Mouse (Mus musculus): ENCODE data around the gene Krtap3-1. TPM values are rescaled to one million over a fixed set of nuclear protein-coding genes. Genes with fewer than 3 reads are reported as not detected.
A peak's percentile ranks its signal among the peaks of the same experiment; 100 is the strongest.
"Not testable (repeated sequence)": the region's sequence is repeated elsewhere in the genome, so short reads cannot be mapped to it uniquely, and the experiment has no call there.

The Krtap3-1 gene
- total RNA-seq (2021) = not detected
- long read RNA-seq, experiment 1 = 0 reads
- long read RNA-seq, experiment 2 = 0 reads

- DNase-seq = no peak
- intact Hi-C loops (cut with DNase I) = no loop called here
Measured at GRCm38 (mm10) chr11:99566530-99566929, at the start of gene Krtap3-1. Gene Krtap3-1 (minus strand): TSS chr11:99566630.

DNA sequence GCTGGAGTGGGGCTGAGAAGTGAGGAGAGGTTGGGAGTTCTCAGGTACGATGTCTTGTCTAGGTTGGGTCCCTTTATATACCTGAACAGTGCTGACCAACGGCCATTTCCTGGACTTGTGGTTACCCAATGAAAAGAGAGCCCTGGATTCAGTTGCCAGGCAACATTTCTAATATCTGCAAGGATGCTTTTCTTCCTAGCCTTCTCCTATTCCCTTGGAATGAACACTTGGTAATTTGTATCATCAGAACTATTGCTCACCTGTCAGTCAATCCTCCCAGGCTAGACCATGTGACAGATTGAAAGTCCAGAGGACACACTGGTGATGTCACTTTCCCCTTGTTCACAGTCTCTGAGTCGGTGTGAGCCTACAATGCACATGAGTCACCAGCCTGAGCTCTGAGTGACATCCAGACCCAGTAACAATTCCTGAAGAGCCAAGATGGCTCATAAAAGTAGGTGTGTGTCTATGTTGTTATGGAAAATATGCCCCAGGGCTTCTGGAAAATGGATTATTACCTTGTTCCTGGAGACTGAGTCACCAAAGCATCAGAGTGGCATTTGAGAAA lies 48.5 kb upstream of the Krtap3-1 start, which contains the start of gene Krtap2-4:
Gene Krtap2-4 (minus strand): TSS at position 51 of the 568 bp plus-strand sequence.
- no peak for DNase-seq
- intact Hi-C loops (cut with DNase I) = no loop called here

GRCm38 (mm10) chr11:99610089-99610488 lies 43.7 kb upstream of the Krtap3-1 start, which contains the start of gene Gm11937:
Gene Gm11937 (minus strand): TSS chr11:99610189.
- DNase-seq; intact Hi-C loops (cut with DNase I): not testable (repeated sequence)

GRCm38 (mm10) chr11:99609126-99609525 lies 42.7 kb upstream of the Krtap3-1 start:
- no peak for DNase-seq

DNA sequence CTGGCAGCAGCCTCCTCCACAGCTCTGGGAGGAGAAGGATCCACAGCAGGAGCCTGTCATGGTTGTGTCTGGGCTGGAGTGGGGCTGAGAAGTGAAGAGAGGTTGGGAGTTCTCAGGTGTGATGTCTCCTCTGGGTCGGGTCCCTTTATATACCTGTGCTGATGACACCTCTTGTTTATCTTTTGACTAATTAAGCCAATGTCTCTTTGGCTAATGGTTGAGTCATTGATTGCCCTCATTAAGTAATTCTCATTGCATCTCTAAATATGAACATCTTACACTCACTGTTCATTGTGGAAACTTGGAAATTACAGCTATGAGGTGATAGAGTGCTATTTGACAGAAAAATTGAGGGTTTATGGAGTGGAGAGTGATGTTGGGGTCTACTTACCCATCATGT lies 36.8 kb upstream of the Krtap3-1 start, which contains the start of gene Gm11938:
Gene Gm11938 (minus strand): TSS at position 101 of the 400 bp plus-strand sequence.
- intact Hi-C loops (cut with DNase I); DNase-seq: not testable (repeated sequence)

More at GRCm38 (mm10) chr11:99609126-99609525, 42.7 kb upstream of the Krtap3-1 start:
- intact Hi-C loops (cut with DNase I) = no loop called here

DNA sequence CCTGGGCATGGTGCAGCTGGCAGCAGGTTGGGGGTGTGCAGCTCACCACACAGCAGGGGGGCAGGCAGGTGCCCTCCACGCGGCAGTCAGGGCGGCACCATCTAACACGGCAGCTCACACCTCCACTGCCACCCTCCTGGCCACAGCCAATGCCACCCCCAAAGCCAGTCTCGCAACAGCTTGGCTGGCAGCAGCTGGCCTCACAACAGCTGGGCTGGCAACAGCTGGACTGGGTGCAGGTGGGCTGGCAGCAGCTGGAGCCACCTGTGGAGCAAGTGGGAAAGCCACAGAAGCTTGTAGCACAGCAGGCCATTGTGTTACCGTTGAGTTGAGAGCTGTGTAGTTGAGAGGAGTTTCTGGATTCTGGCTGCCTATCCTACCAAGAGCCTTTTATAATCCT lies 31.3 kb upstream of the Krtap3-1 start, which contains the start of gene Krtap9-3:
Gene Krtap9-3 (minus strand): TSS at position 364 of the 400 bp plus-strand sequence.
- DNase-seq; intact Hi-C loops (cut with DNase I): not testable (repeated sequence)

GRCm38 (mm10) chr11:99590981-99591380 lies 24.6 kb upstream of the Krtap3-1 start, which contains the start of gene Krtap1-3:
Gene Krtap1-3 (minus strand): TSS chr11:99591339.
- no peak for DNase-seq
- intact Hi-C loops (cut with DNase I) = no loop called here

DNA sequence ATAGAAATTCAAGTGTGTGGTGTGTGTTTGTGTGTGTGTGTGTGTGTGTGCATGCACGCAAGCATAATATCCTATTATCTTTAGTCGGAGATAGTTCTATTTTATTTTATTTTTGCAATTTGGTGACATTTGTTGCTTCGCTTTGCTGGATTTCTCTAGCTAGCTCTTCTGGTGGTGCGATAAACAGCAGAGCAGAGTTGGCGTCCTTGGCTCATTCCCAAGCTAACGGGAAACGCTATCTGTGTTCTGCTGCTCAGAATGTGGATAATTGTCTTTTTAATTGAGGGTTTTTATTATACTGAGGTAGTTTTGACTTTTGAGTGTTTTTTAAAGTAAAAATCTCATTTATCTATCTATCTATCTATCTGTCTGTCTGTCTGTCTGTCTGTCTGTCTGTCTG lies 18.7 kb upstream of the Krtap3-1 start:
- DNase-seq = no peak
- intact Hi-C loops (cut with DNase I) = no loop called here

DNA sequence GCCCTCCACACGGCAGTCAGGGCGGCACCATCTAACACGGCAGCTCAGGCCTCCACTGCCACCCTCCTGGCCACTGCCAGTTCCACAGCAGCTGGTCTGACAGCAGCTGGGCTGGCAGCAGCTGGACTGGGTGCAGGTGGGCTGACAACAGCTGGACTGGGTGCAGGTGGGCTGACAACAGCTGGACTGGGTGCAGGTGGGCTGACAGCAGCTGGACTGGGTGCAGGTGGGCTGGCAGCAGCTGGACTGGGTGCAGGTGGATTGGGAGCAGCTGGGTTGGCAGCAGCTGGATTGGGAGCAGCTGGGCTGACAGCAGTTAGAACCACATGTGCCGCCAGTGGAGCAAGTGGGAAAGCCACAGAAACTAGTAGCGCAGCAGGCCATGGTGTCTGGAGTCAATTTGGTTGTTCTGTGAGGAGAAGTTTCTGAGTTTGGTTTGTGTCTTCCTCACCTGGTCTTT lies 16.8 kb upstream of the Krtap3-1 start, which contains the start of gene Krtap1-4:
Gene Krtap1-4 (minus strand): TSS at position 410 of the 460 bp plus-strand sequence.
- DNase-seq = no peak
- intact Hi-C loops (cut with DNase I) = no loop called here

GRCm38 (mm10) chr11:99581564-99581963 lies 15.1 kb upstream of the Krtap3-1 start:
- DNase-seq = no peak
- intact Hi-C loops (cut with DNase I) = no loop called here

GRCm38 (mm10) chr11:99581051-99581450 lies 14.6 kb upstream of the Krtap3-1 start:
- DNase-seq = no peak
- intact Hi-C loops (cut with DNase I) = no loop called here

- intact Hi-C loops (cut with DNase I) = no loop called here
- no peak for DNase-seq
Measured at GRCm38 (mm10) chr11:99580636-99581035, 14.2 kb upstream of the Krtap3-1 start, which contains the start of gene Krtap1-5. Gene Krtap1-5 (minus strand): TSS chr11:99581016.

- intact Hi-C loops (cut with DNase I) = loop anchor here (5.0 to 10.0 kb wide), 2 partner anchors 107 to 189 kb away; partner anchors contain the start of gene Krt10
- DNase-seq = peak in 1 of 2 experiments; percentile 24
Measured at GRCm38 (mm10) chr11:99574106-99574505, 7.7 kb upstream of the Krtap3-1 start.

- no peak for DNase-seq
- intact Hi-C loops (cut with DNase I) = loop anchor here (5.0 to 10.0 kb wide), 2 partner anchors 106 to 188 kb away; partner anchors contain the start of gene Krt10
Measured at GRCm38 (mm10) chr11:99573164-99573563, 6.7 kb upstream of the Krtap3-1 start.

DNA sequence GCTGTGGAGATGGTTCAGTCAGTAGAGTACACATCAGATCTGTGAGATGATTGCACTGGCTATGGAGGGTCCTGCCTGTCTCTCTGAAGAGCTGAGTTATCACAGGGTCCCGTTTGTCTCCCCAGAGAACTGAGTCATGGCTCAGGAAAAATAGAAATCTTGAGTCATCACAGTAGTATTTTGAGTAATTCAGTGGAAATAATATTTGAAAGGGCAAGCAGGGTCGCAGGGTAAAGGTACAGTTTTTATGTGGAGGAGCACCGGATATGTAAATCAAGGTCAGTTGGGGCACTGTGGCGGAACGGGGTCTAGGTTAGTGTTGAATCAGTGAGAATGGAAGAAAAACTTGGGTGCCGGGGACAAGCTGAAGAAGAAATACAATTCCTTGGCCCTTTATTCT lies 3.9 kb downstream of the Krtap3-1 start:
- no peak for DNase-seq
- intact Hi-C loops (cut with DNase I) = no loop called here

DNA sequence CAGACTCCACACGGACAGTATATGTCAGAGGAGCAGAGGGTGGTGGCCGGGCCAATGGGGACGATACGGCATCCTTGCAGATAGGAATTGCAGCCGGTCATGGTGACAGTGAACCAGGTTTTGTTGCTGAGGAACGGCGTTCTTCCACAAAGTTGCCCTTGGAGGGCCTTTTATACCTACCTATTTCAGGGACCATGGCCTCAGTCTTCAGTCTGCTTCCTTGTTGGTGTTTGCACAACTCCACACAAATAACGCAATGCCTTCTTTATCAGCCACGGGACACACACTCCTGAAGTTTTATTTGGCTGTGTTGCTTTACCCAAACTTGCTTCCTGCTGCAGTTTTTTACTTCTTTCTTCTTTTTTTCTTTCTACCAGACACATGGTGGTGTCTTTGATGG lies 7.1 kb downstream of the Krtap3-1 start, which contains the start of gene Gm11939:
Gene Gm11939 (minus strand): TSS at position 101 of the 400 bp plus-strand sequence.
- intact Hi-C loops (cut with DNase I) = no loop called here
- DNase-seq = no peak

DNA sequence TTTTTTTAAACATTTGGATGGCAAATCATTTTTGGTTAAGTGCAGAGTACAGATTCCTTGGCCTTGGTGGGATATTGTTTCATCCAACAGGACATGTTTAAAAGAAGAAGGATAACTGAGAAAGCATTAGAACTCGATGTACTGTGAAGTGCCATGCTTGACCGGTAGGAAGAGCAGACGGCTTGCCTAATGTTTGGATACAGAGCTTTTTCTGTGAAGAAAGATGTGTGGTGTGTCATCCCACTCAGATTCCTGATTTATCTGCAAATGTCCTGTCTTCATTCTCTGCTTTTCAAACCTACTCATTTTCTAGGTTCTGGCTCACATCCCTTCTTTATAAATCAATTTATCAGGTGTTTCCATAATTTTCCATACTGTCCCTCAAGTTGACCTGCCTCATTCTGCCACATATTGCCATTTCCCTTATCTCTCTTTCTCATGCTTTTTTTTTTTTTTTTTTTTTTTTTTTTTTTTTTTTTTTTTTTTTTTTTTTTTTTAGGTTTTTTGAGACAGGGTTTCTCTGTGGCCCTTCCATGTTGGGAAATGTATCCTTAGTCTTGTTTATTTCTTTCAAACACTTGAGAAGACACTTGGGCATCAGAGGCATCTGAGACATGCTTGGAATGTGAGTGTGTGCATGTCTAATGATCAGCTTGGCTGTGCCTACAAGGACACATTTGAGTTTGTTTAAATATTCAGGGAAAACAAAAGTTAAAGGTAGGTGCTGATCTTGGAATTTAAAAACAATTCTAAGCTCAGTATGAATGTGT lies 8.3 kb downstream of the Krtap3-1 start:
- no peak for DNase-seq
- intact Hi-C loops (cut with DNase I) = no loop called here

DNA sequence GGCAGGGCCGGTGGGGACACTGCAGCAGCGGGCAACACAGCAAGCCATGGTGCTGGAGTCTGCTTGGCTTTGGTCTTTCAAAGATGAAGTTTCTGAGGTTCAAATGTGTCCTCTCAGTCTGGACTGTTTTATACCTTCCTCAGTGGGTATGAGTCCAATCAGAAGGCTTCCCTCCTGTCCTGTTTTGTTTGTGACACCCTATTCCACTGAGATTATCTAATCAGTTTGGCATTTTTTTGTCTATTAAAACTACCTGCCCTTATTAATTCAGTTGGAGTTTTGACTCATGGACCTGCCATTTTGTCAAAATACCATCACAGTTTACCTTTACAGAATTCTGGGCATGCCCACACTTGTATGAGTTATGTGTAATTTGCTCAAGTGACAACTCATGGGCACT lies 9.7 kb downstream of the Krtap3-1 start, which contains the start of gene Krtap3-2:
Gene Krtap3-2 (minus strand): TSS at position 101 of the 400 bp plus-strand sequence.
- DNase-seq = no peak
- intact Hi-C loops (cut with DNase I) = no loop called here

GRCm38 (mm10) chr11:99556195-99556594 lies 10.2 kb downstream of the Krtap3-1 start:
- DNase-seq = no peak
- intact Hi-C loops (cut with DNase I) = no loop called here

DNA sequence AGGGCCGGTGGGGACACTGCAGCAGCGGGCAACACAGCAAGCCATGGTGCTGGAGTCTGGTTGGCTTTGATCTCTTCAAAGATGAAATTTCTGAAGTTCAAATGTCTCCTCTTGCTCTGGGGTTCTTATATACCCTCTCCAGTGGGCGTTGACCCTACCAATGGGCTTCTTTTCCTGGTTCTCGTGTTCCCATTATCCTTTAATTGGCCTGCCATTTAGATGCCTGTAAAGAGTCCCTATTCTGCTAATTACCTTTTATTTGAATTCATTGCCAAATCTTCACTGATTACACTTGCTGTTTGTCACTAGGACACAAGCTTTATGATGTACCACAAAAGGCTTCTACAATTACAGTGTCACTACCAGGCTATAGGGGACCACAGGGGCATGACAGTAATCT lies 15.7 kb downstream of the Krtap3-1 start, which contains the start of gene Krtap3-3:
Gene Krtap3-3 (minus strand): TSS at position 101 of the 400 bp plus-strand sequence.
- DNase-seq = no peak
- intact Hi-C loops (cut with DNase I) = no loop called here

DNA sequence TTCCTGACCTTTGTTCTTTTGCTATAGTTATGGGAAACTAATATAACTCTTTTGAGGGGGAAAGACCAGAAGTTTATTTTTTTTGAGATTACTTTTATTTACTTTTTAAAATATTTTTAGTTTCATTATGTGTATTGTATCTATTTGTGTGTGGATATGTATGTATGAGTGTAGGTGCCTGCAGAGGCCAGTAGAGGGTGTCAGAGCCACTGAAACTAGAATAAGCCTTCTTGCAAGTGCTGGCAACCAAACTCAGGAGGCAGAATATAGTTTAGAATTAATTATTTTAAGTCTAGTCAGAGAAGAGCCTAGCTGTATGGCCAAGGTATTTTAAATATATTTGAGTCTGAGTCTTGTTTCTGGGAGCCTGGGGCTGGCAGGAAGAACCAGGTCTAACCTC lies 18.5 kb downstream of the Krtap3-1 start:
- intact Hi-C loops (cut with DNase I) = no loop called here
- no peak for DNase-seq
